Mouse (Mus musculus): ENCODE data around the gene Oma1.

Oma1 gene

GRCm38 (mm10) chr4:103313587-103314525 is at the start of gene Oma1:
Oma1 (plus strand) TSS chr4:103313812.
- peak; percentile 99 for DNase-seq (ENCODE audit: low spot score)

GRCm38 (mm10) chr4:103263812-103264396 is 49.7 kb upstream of the Oma1 start:
- no peak for DNase-seq (ENCODE audit: low spot score)

GRCm38 (mm10) chr4:103265166-103265565 is 48.4 kb upstream of the Oma1 start:
- DNase-seq (ENCODE audit: low spot score) = no peak

GRCm38 (mm10) chr4:103269336-103269735 is 44.3 kb upstream of the Oma1 start:
- no peak for DNase-seq (ENCODE audit: low spot score)

GRCm38 (mm10) chr4:103273021-103273420 is 40.6 kb upstream of the Oma1 start:
- no peak for DNase-seq (ENCODE audit: low spot score)

- DNase-seq (ENCODE audit: low spot score) = no peak
Observed at GRCm38 (mm10) chr4:103288342-103288741, 25.3 kb upstream of the Oma1 start.

- DNase-seq (ENCODE audit: low spot score) = no peak
Observed at GRCm38 (mm10) chr4:103290763-103291162, 22.8 kb upstream of the Oma1 start, which contains the start of gene 4921539E11Rik. 4921539E11Rik (minus strand) TSS chr4:103290863.

- DNase-seq (ENCODE audit: low spot score) = no peak
Observed at GRCm38 (mm10) chr4:103299342-103299741, 14.3 kb upstream of the Oma1 start.

GRCm38 (mm10) chr4:103303851-103304250 is 9.8 kb upstream of the Oma1 start:
- no peak for DNase-seq (ENCODE audit: low spot score)

GRCm38 (mm10) chr4:103314526-103314910 is 906 bp downstream of the Oma1 start:
- DNase-seq (ENCODE audit: low spot score) = no peak

GRCm38 (mm10) chr4:103315861-103316260 is 2.2 kb downstream of the Oma1 start:
- no peak for DNase-seq (ENCODE audit: low spot score)

- DNase-seq (ENCODE audit: low spot score) = no peak
Observed at GRCm38 (mm10) chr4:103321461-103321860, 7.8 kb downstream of the Oma1 start.

GRCm38 (mm10) chr4:103324688-103325451 is 11.3 kb downstream of the Oma1 start:
- no peak for DNase-seq (ENCODE audit: low spot score)

- DNase-seq (ENCODE audit: low spot score) = no peak
Observed at GRCm38 (mm10) chr4:103326994-103327393, 13.4 kb downstream of the Oma1 start.

GRCm38 (mm10) chr4:103329348-103329747 is 15.7 kb downstream of the Oma1 start:
- no peak for DNase-seq (ENCODE audit: low spot score)

- no peak for DNase-seq (ENCODE audit: low spot score)
Observed at GRCm38 (mm10) chr4:103335134-103335533, 21.5 kb downstream of the Oma1 start.

- no peak for DNase-seq (ENCODE audit: low spot score)
Observed at GRCm38 (mm10) chr4:103340726-103341125, 27.1 kb downstream of the Oma1 start.

- no peak for DNase-seq (ENCODE audit: low spot score)
Observed at GRCm38 (mm10) chr4:103341620-103342019, 28.0 kb downstream of the Oma1 start.

GRCm38 (mm10) chr4:103346058-103346457 is 32.4 kb downstream of the Oma1 start:
- DNase-seq (ENCODE audit: low spot score) = no peak

- DNase-seq (ENCODE audit: low spot score) = no peak
Observed at GRCm38 (mm10) chr4:103346849-103347248, 33.2 kb downstream of the Oma1 start.

- DNase-seq (ENCODE audit: low spot score) = no peak
Observed at GRCm38 (mm10) chr4:103349219-103349618, 35.6 kb downstream of the Oma1 start.

- no peak for DNase-seq (ENCODE audit: low spot score)
Observed at GRCm38 (mm10) chr4:103352926-103353325, 39.3 kb downstream of the Oma1 start.

GRCm38 (mm10) chr4:103357457-103357856 is 43.8 kb downstream of the Oma1 start:
- DNase-seq (ENCODE audit: low spot score) = no peak
